Mouse (Mus musculus): ENCODE results near the gene Cask.

- TF ChIP-seq CTCF (IDR thresholded peaks at IDR 0.05), result no peak
- TF ChIP-seq POLR2A (IDR thresholded peaks at IDR 0.05; ENCODE audit: insufficient read depth, low read depth, low read length), result no peak
These were observed 379.2 kb downstream of the Cask start for GRCm38 (mm10) chrX:13471925-13472324.

Measured in heart, adult 2 months (tissue).